Mouse (Mus musculus) midbrain, embryonic 14.5 days (tissue): ENCODE measurements around the gene Zfp458. TPM values are rescaled to one million over a fixed set of nuclear protein-coding genes. Genes with fewer than 3 reads are reported as not detected.
"Not testable (repeated sequence)": the region's sequence is repeated elsewhere in the genome, so short reads cannot be mapped to it uniquely, and the experiment has no call there.

Experiments used
- ATAC-seq: fragments of 200-750 bp; cut with Nextera tagmentation; 2 replicates; pipeline ENCODE4 v1.8.0; 2017; ENCODE audit warnings: moderate number of reproducible peaks, moderate library complexity; ENCODE audit not compliant: low FRiP score, low TSS enrichment
- DNase-seq: peaks from one replicate; pipeline ENCODE4 v3.0.0-alpha.2; 2015
- H3K27ac ChIP-seq: fragments of 300-500 bp; sonication (generic); replicated peaks from 2 replicates; pipeline ENCODE4 v1.5.1; 2014; ENCODE audit warnings: mild to moderate bottlenecking, low read depth, low read length, moderate library complexity
- H3K27me3 ChIP-seq: fragments of 300-500 bp; sonication (generic); 2 replicates; pipeline ENCODE4 v1.6.1; 2014; ENCODE audit warnings: low read length, control low read depth, mixed read lengths; ENCODE audit not compliant: control insufficient read depth, insufficient read depth
- H3K36me3 ChIP-seq: fragments of 300-500 bp; sonication (generic); 2 replicates; pipeline ENCODE4 v1.6.1; 2014; ENCODE audit warnings: low read length, control low read depth; ENCODE audit not compliant: control insufficient read depth, insufficient read depth
- H3K4me1 ChIP-seq: fragments of 300-500 bp; sonication (generic); 2 replicates; pipeline ENCODE4 v1.6.1; 2014; ENCODE audit warnings: mild to moderate bottlenecking, antibody characterized with exemption, low read length, control low read depth; ENCODE audit not compliant: control insufficient read depth, insufficient read depth
- H3K4me2 ChIP-seq: fragments of 300-500 bp; sonication (generic); 2 replicates; pipeline ENCODE4 v1.6.1; 2014; ENCODE audit warnings: mild to moderate bottlenecking, low read length, moderate library complexity
- H3K4me3 ChIP-seq: fragments of 300-500 bp; sonication (generic); replicated peaks from 2 replicates; pipeline ENCODE4 v1.5.1; 2014; ENCODE audit warnings: low read depth, low read length
- H3K9ac ChIP-seq: fragments of 300-500 bp; sonication (generic); replicated peaks from 2 replicates; pipeline ENCODE4 v1.6.1; 2014; ENCODE audit warnings: mild to moderate bottlenecking, low read length, moderate library complexity
- H3K9me3 ChIP-seq: fragments of 300-500 bp; sonication (generic); 2 replicates; pipeline ENCODE4 v1.6.1; 2016; ENCODE audit warnings: low read length, control low read depth, mixed read lengths; ENCODE audit not compliant: control insufficient read depth
- WGBS: fragments of 180-500 bp; shearing (Covaris S2); extraction: QIAGEN DNeasy Blood & Tissue Kit; methylation state at CpG from one replicate; pipeline ENCODE4 v1.1.7; 2014; 5-methylcytosine and 5-hydroxymethylcytosine counted together
- polyA plus RNA-seq: library from polyadenylated mRNA; unstranded; fragments of >200 nt; fragmentation: Nextera tagmentation; extraction: Ambion mirVana; gene quantifications from 2 replicates; pipeline ENCODE4 v1.2.1, GENCODE M21; 2014

Gene Zfp458
- 7.0 and 8.3 TPM in 2 replicates for polyA plus RNA-seq

DNA sequence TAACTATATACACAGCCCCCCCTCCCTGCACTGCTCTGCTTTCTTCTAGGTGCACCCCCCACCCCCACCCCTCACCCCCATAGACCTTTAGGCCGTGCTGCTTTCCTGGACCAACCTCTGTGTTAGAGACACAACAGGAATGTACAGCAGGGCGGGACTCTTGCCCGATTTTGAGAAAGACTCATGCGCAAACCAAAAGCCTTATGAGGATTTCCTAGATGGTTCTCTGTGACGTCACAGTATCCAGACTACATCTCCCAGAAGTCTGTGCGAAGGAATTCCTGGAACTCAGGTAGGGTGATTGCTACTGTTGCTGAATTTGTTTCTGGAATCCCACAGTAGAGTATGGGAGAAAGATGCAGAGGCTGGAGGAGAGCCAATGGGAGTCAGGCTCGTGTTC is at the start of gene Zfp458:
Gene Zfp458, minus strand, starts transcription at position 153 of the 400 bp plus-strand sequence.
- no peak within 1 kb of the TSS for H3K4me2 ChIP-seq
- 51% methylated on average over 7 of the region's 7 CpGs for WGBS

DNA sequence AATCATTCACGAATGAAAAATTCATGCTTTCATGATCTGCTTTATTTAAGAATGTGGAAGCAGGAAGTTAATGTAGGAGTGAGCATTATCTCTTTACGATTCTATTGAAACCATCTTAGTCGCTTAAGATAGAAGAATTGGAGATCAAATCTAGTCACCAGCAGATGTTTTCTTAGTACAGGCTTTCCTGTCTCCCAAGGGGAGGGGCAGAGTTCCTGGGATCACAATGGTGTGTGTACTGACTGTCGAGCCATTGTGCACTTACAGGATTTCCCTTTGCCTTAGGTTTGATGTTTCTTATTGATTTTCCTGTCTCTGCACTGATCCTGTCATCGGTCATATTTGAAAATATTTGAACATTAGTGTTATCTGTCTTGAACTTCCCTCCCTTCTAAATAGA is 28.5 kb upstream of the Zfp458 start:
- ATAC-seq (peak; percentile 74; the same call in 1 of the 2 replicates), DNase-seq (peak; percentile 51)
- H3K4me1 ChIP-seq, result peaks cover 6% of the 10 kb centered on the region; the same call in 1 of the 2 replicates
- no peaks in the 10 kb centered on the region for H3K27me3 ChIP-seq
- H3K9ac ChIP-seq, result peak overlapping the region; percentile 79
- peaks cover 2% of the 10 kb centered on the region; the same call in 1 of the 2 replicates for H3K9me3 ChIP-seq
- 34% methylated on average over 5 of the region's 5 CpGs for WGBS
- peak overlapping the region; percentile 33 for H3K27ac ChIP-seq
- peak overlapping the region; percentile 89 for H3K4me2 ChIP-seq
- no peaks in the 10 kb centered on the region for H3K36me3 ChIP-seq
- H3K4me3 ChIP-seq, result peak overlapping the region; percentile 70

More for the DNA sequence above, at the start of gene Zfp458:
- no peak; the same call in 1 of the 2 replicates for ATAC-seq
- no peaks in the 10 kb centered on the region for H3K36me3 ChIP-seq
- H3K9me3 ChIP-seq, result no peaks in the 10 kb centered on the region
- H3K9ac ChIP-seq, result no peak within 1 kb of the TSS
- DNase-seq, result peak; percentile 47
- no peaks in the 10 kb centered on the region for H3K4me1 ChIP-seq
- H3K27me3 ChIP-seq, result no peaks in the 10 kb centered on the region
- no peak within 1 kb of the TSS for H3K4me3 ChIP-seq
- H3K27ac ChIP-seq, result no peak within 1 kb of the TSS

DNA sequence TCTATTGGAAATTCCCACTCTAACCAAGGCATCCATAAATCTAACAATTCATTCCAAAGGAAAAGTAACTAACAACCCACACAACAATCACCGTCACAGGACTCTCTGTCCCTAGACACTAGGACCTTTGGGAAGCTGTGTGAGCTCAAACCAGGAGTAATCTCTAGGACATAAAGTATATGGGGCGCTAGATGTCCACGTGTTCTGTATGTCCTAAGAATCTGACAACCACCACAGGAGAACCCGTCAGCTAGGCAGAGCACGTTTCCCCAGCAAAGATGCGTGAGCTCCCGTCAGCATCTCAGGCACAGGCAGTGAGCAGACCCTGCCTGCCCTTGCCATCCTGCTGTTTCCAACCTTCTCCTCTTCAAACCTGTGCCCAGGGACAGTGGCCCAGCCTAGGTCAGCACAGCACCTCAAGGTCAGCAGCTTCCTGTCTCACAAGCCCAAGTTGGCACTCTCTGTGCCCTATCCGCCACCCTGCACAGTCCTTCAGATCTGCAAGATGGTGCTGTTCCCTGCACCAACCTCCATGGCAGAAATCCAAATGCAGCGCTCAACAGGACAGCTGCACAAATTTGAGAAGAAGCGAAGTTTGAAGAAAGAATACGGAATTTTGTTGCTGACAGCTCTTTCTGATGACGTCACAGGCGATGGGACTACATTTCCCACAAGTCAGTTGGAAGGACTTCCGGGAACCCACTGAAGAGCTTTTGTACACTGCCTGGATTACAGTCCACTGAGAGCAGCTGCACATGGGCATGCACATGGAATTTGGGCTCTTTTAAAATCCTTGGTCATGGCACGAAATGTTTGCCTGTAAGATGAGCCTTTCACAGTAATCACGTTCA is 27.8 kb upstream of the Zfp458 start, which contains the start of gene Zfp457:
Gene Zfp457, minus strand, starts transcription at position 664 of the 851 bp plus-strand sequence.
- WGBS, result 9% methylated on average over 16 of the region's 16 CpGs
- Histone ChIP-seq H3K36me3 (no peaks in the 10 kb centered on the region), H3K27ac (peak within 1 kb of the TSS; percentile 33), H3K27me3 (no peaks in the 10 kb centered on the region), H3K4me1 (peaks cover 6% of the 10 kb centered on the region; the same call in 1 of the 2 replicates), H3K4me2 (peak within 1 kb of the TSS; percentile 89), H3K9me3 (no peaks in the 10 kb centered on the region), H3K4me3 (peak within 1 kb of the TSS; percentile 70), H3K9ac (peak within 1 kb of the TSS; percentile 79)
- peak; percentile 97 for DNase-seq
- peak; percentile 97 for ATAC-seq

GRCm38 (mm10) chr13:67269383-67270065 is 8.7 kb downstream of the Zfp458 start:
- peak; percentile 1 for DNase-seq

GRCm38 (mm10) chr13:67268568-67269369 is 9.5 kb downstream of the Zfp458 start:
- Histone ChIP-seq H3K9me3 (peaks cover 8% of the 10 kb centered on the region), H3K27me3 (no peaks in the 10 kb centered on the region), H3K4me2 (peak overlapping the region; percentile 74), H3K4me1 (peaks cover 7% of the 10 kb centered on the region; the same call in 1 of the 2 replicates), H3K27ac (0 out of 2 replicates have a peak overlapping the region, but pooled peaks have one; percentile 10), H3K36me3 (no peaks in the 10 kb centered on the region), H3K9ac (peak overlapping the region; percentile 68), H3K4me3 (peak overlapping the region; percentile 69)
- peak; percentile 98 for ATAC-seq
- peak; percentile 91 for DNase-seq
- 8% methylated on average over 18 of the region's 18 CpGs for WGBS

More at GRCm38 (mm10) chr13:67269383-67270065, 8.7 kb downstream of the Zfp458 start:
- H3K36me3 ChIP-seq, H3K27me3 ChIP-seq, H3K9me3 ChIP-seq, H3K4me1 ChIP-seq: not testable (repeated sequence)
- WGBS, result 49% methylated on average over 8 of the region's 9 CpGs
- peak overlapping the region; percentile 68 for H3K9ac ChIP-seq
- peak; percentile 69 for ATAC-seq
- peak overlapping the region; percentile 69 for H3K4me3 ChIP-seq
- H3K27ac ChIP-seq, result 0 out of 2 replicates have a peak overlapping the region, but pooled peaks have one; percentile 10
- H3K4me2 ChIP-seq, result peak overlapping the region; percentile 74

DNA sequence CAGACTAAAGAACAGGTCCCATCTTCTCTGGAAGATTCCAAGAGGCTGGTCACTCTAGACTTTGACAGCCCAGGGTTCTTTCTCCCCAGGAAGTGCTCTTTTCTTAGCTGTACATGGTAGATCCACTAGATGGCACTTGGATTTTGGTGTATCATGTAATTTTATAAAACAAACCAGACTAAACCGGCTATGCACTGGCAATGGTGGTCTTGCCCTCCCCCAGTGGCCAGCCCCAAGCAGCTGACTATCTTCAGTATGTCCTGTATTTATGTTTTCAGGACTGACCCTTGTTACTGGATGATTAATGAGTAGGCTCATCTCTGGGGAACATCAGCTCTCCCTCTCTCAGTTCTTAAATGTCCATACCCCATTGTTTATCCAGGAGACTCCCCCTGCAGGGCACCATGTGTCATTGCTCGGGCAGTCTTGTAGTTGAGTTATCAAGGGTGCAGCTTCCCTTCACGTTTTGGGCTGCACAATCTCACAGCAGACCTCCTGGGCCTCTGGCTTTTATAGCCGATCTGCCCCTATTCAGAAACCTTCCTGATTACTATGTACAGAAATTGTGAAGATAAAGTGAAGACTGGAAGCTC is 64.2 kb downstream of the Zfp458 start:
- WGBS, result 71% methylated on average over 4 of the region's 4 CpGs
- ATAC-seq, result no peak

More for the DNA sequence above, 64.2 kb downstream of the Zfp458 start:
- Histone ChIP-seq H3K36me3 (no peaks in the 10 kb centered on the region), H3K4me1 (no peaks in the 10 kb centered on the region), H3K27ac (no peak overlapping the region), H3K9me3 (no peaks in the 10 kb centered on the region), H3K27me3 (no peaks in the 10 kb centered on the region), H3K4me3 (no peak overlapping the region), H3K4me2 (no peak overlapping the region), H3K9ac (no peak overlapping the region)
- no peak for DNase-seq
